Mouse (Mus musculus) kidney, adult 9 months (tissue): ENCODE measurements around the gene Clns1a.

Experiments
- DNase-seq: peaks from one replicate; pipeline ENCODE4 v3.0.0; 2022

Gene Clns1a

GRCm38 (mm10) chr7:97728666-97729614 lies 32.5 kb downstream of the Clns1a start:
- no peak for DNase-seq

- peak; percentile 50 for DNase-seq
Measured at GRCm38 (mm10) chr7:97730427-97730826, 34.0 kb downstream of the Clns1a start.

DNA sequence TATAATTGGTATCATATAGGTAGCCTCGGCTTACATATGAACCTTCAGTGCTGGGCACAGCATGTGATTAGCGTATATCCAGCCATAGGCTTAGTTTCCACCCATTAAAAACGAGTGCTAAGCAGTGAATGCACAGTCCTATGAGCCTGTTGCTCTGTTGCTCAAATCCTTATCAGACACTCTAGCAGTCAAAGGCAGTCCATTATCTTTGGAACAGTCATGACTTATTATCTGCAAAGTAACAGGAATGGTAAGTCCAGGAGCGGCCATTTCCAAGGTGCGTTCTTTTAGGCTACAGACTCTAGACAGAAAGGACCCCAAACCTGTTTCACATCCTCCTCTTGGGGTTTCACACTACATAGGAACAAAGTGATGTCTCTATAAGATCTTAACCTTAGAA lies 37.2 kb downstream of the Clns1a start:
- no peak for DNase-seq

- peak; percentile 73 for DNase-seq
Measured at GRCm38 (mm10) chr7:97735021-97735420, 38.6 kb downstream of the Clns1a start.

DNA sequence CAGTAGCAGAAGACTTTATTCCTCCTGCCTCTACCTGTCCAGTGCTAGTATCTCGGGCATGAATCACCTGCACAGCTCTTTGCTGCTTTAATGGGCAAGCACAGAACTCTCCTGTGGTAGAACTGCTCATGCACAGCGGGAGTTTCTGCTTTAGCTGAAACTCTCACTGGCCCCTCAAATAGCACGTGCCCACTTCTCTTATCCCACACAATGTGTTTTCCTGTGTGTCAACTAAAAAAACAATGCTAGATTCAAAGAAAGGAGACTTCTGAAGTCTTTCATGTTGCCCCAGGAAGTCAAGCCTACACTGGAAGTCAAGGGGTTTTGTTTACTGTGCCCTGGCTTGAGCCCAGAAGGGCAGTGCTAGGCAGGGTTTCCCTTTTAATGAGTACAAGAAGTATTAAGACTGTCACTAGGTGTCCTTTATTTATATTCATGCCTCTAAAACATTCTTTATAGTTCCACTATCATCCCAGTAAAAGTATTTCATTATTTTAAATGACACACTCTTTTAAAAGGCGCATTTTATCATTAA lies 39.5 kb downstream of the Clns1a start:
- peak; percentile 41 for DNase-seq

- DNase-seq = peak; percentile 41
Measured at GRCm38 (mm10) chr7:97737256-97737637, 40.8 kb downstream of the Clns1a start.

GRCm38 (mm10) chr7:97737638-97738456 lies 41.4 kb downstream of the Clns1a start, which contains the start of gene Aqp11:
TSS of gene Aqp11 (minus strand) at chr7:97738289.
- peak; percentile 94 for DNase-seq

GRCm38 (mm10) chr7:97740948-97741347 lies 44.5 kb downstream of the Clns1a start:
- no peak for DNase-seq

DNA sequence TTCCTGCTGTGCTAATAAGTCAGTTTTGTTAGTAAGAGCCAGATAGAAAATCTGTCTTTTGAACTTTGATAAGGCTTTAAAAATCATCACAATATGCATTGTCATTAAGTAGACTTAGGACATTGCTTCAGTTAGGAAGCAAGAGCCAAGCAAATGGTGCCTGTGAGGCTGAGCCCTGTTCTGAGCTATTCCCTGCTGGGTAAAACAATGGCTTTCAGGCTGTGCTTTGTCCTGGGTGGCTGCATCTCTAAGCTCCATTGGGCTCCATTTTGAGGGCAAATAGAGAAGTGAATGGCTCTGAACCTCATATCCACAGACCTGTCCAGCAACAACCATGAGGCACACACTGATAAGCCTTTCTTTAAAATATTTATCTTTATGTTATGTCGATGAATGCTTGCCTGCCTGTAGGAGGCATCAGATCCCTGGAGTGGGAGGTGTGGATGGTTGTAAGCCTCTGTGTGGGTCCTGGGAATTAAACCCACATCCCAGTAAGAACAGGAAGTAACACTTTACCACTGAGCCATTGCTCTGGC lies 45.4 kb downstream of the Clns1a start:
- DNase-seq = no peak

- peak; percentile 70 for DNase-seq
Measured at GRCm38 (mm10) chr7:97745299-97745698, 48.9 kb downstream of the Clns1a start.

DNA sequence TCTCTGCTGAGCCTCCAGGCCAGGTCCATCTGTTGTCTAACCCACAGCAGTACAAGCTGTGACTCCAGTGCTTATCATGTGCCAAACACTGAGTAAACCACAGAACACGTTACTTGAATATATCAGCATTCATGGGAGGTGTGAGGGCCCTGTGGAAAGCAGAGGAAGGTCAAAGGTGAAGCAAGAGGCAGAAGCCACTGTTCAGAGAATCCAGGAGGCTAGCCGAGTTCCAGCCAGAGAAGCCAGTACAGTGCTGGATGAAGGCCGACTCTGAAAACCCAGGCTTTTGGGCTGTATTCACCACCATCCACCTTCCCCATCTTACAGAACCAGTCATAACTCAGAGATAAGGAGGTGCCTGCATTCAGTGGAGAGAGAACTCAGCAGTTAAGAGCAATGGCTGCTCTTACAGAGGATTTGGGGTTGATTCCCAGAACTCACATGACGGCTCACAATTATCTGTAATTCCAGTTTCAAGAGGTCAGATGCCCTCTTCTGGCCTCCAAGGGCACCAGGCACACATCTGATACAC lies 50.8 kb downstream of the Clns1a start:
- no peak for DNase-seq

GRCm38 (mm10) chr7:97747787-97748497 lies 51.5 kb downstream of the Clns1a start:
- DNase-seq = peak; percentile 88

DNA sequence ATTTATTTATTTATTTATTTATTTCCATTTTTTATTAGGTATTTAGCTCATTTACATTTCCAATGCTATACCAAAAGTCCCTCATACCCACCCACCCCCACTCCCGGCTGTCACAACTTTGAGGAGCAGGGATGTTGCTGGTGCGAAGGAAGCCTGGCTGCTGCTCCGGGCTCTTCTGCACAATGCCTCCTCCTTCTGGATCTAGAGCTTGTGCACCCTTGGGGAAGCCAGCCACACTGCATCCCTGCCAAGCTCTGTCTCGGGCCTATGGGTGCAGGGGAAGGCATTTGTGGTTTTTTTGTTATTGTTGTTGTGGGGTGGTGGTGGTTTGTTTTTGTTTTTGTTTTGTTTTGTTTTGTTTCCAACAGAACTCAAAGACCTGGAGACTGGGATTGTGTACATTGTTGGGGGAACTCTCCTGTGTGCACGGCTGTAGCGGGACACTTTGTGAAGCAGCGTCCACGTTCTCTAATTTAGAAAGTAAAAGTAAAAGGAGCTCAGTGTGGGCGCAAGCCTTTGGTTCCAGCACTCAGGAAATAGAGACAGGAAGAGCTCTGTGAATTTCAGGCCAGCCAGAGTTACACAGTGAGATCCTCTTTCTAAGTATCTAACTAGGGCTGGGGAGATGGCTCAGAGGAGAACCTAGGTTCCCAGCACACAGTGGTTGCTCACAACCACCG lies 52.2 kb downstream of the Clns1a start:
- peak; percentile 49 for DNase-seq

GRCm38 (mm10) chr7:97749207-97750190 lies 53.1 kb downstream of the Clns1a start:
- DNase-seq = no peak

GRCm38 (mm10) chr7:97756967-97757881 lies 60.8 kb downstream of the Clns1a start:
- no peak for DNase-seq

DNA sequence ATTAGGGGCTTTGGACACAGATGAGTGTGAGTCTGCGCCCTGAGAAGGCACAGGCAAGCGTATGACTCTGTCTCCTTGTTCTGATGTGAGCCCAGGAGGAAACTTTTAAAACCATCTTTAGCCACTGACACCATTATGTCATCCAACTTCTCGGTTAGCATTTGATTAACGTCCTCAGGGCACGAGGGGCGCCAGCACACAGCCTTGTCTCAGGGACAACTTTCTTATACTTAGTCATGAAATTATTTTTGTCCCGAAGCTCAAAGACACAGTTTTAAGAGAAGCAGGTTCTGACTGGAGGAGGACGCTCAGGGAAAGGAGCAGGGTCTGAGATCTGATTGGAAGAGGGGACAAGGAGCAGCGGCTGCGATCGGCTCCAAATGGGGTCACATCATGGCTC lies 68.2 kb downstream of the Clns1a start:
- DNase-seq = no peak

GRCm38 (mm10) chr7:97765181-97765962 lies 68.9 kb downstream of the Clns1a start:
- DNase-seq = peak; percentile 20

DNA sequence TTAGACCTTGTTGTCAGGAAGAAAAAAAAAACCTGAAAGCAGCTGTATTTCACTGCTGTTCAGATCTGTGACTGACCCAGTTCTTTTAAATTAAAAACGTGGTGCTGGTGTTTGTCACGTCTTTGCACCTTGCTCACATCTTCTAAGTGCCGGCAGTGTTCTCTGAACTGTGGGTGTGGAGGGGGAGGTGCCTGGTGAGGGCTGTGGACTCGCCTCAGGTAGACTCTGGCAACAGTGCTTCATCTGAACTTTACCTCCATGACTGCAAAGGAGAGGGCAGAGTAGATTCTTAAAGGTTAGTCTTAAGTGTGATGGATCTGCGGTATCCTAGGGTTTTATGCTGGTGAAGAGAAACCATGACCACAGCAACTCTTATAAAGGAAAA lies 69.5 kb downstream of the Clns1a start:
- peak; percentile 78 for DNase-seq
